Mouse (Mus musculus) hindbrain, postnatal 0 days (tissue): ENCODE data around the gene Ankrd44. TPM values are rescaled to one million over a fixed set of nuclear protein-coding genes. Genes with fewer than 3 reads are reported as not detected.

Source experiments
- ATAC-seq: fragments of 200-750 bp; cut with Nextera tagmentation; 2 replicates; pipeline ENCODE4 v1.8.0; 2017; ENCODE audit warnings: mild to moderate bottlenecking, moderate TSS enrichment, moderate library complexity
- DNase-seq: peaks from one replicate; pipeline ENCODE4 v3.0.0-alpha.2; 2015; ENCODE audit warnings: low spot score
- H3K27ac ChIP-seq: fragments of 300-500 bp; sonication (generic); 2 replicates; pipeline ENCODE4 v1.5.1; 2014; ENCODE audit warnings: mild to moderate bottlenecking
- H3K27me3 ChIP-seq: fragments of 300-500 bp; sonication (generic); 2 replicates; pipeline ENCODE4 v1.6.1; 2014; ENCODE audit warnings: low read length, mixed read lengths; ENCODE audit not compliant: insufficient read depth
- H3K36me3 ChIP-seq: fragments of 300-500 bp; sonication (generic); 2 replicates; pipeline ENCODE4 v1.6.1; 2014; ENCODE audit warnings: low read length, mixed read lengths; ENCODE audit not compliant: insufficient read depth
- H3K4me1 ChIP-seq: fragments of 300-500 bp; sonication (generic); 2 replicates; pipeline ENCODE4 v1.6.1; 2014; ENCODE audit warnings: antibody characterized with exemption, low read length, mixed read lengths; ENCODE audit not compliant: insufficient read depth
- H3K4me2 ChIP-seq: fragments of 300-500 bp; sonication (generic); 2 replicates; pipeline ENCODE4 v1.6.1; 2014; ENCODE audit warnings: low read depth, mild to moderate bottlenecking, low read length, moderate library complexity, mixed read lengths
- H3K4me3 ChIP-seq: fragments of 300-500 bp; sonication (generic); 2 replicates; pipeline ENCODE4 v1.5.1; 2014; ENCODE audit warnings: low read length
- H3K9ac ChIP-seq: fragments of 300-500 bp; sonication (generic); replicated peaks from 2 replicates; pipeline ENCODE4 v1.6.1; 2014; ENCODE audit warnings: mild to moderate bottlenecking, low read length, moderate library complexity, mixed read lengths
- H3K9me3 ChIP-seq: fragments of 300-500 bp; sonication (generic); 2 replicates; pipeline ENCODE4 v1.6.1; 2016; ENCODE audit warnings: low read length, mixed read lengths
- CTCF ChIP-seq: IDR thresholded peaks from 2 replicates; pipeline ENCODE4 v1.5.1; 2016; ENCODE audit warnings: antibody characterized with exemption, control low read depth, low read depth
- WGBS: fragments of 180-500 bp; shearing (Covaris S2); extraction: QIAGEN DNeasy Blood & Tissue Kit; methylation state at CpG from one replicate; pipeline ENCODE4 v1.1.7; 2014; 5-methylcytosine and 5-hydroxymethylcytosine counted together
- polyA plus RNA-seq: library from polyadenylated mRNA; unstranded; fragments of >200 nt; fragmentation: Nextera tagmentation; extraction: Ambion mirVana; gene quantifications from 2 replicates; pipeline ENCODE4 v1.2.1, GENCODE M21; 2015
- total RNA-seq: library from RNA; depleted of rRNA; stranded (reverse); fragments of >200 nt; gene quantifications from 2 replicates; pipeline ENCODE4 v1.2.3, GENCODE M21; 2014

Gene Ankrd44
- total and polyA plus RNA-seq, 2 experiments from 2014 or later: 13.7 to 82.9 TPM

GRCm38 (mm10) chr1:54777104-54777503 is 149.1 kb downstream of the Ankrd44 start:
- Histone ChIP-seq H3K36me3 (no peaks in the 10 kb centered on the region), H3K9ac (no peak overlapping the region), H3K27me3 (no peaks in the 10 kb centered on the region), H3K27ac (no peak overlapping the region), H3K9me3 (no peaks in the 10 kb centered on the region), H3K4me3 (no peak overlapping the region), H3K4me2 (no peak overlapping the region), H3K4me1 (no peaks in the 10 kb centered on the region)
- DNase-seq: no peak
- no peak for TF ChIP-seq CTCF
- WGBS: 77% methylated on average over 6 of the region's 6 CpGs
- ATAC-seq: no peak

- TF ChIP-seq CTCF: no peak
- Histone ChIP-seq H3K4me2 (no peak overlapping the region), H3K9me3 (0 out of 2 replicates have a peak, but pooled peaks cover 2% of the 10 kb centered on the region), H3K36me3 (no peaks in the 10 kb centered on the region), H3K27ac (no peak overlapping the region), H3K27me3 (no peaks in the 10 kb centered on the region), H3K9ac (no peak overlapping the region), H3K4me3 (no peak overlapping the region), H3K4me1 (no peaks in the 10 kb centered on the region)
- no peak for DNase-seq
- no peak for ATAC-seq
- 55% methylated on average over 8 of the region's 8 CpGs for WGBS
Observed at GRCm38 (mm10) chr1:54776116-54776515, 150.1 kb downstream of the Ankrd44 start.

- DNase-seq (no peak), ATAC-seq (no peak)
- no peaks in the 10 kb centered on the region for H3K4me1 ChIP-seq
- H3K27ac ChIP-seq: no peak overlapping the region
- no peaks in the 10 kb centered on the region for H3K27me3 ChIP-seq
- WGBS: 56% methylated on average over 5 of the region's 5 CpGs
- H3K9ac ChIP-seq: no peak overlapping the region
- no peak overlapping the region for H3K4me2 ChIP-seq
- no peak for TF ChIP-seq CTCF
- H3K4me3 ChIP-seq: no peak overlapping the region
- H3K36me3 ChIP-seq: no peaks in the 10 kb centered on the region
- 0 out of 2 replicates have a peak, but pooled peaks cover 3% of the 10 kb centered on the region for H3K9me3 ChIP-seq
Observed at GRCm38 (mm10) chr1:54772843-54773242, 153.3 kb downstream of the Ankrd44 start.

GRCm38 (mm10) chr1:54771471-54771870 is 154.7 kb downstream of the Ankrd44 start:
- Histone ChIP-seq H3K9ac (no peak overlapping the region), H3K36me3 (no peaks in the 10 kb centered on the region), H3K27ac (no peak overlapping the region), H3K4me3 (no peak overlapping the region), H3K27me3 (no peaks in the 10 kb centered on the region), H3K4me1 (no peaks in the 10 kb centered on the region), H3K4me2 (no peak overlapping the region), H3K9me3 (0 out of 2 replicates have a peak, but pooled peaks cover 3% of the 10 kb centered on the region)
- no peak for TF ChIP-seq CTCF
- WGBS: 97% methylated on average over 3 of the region's 3 CpGs
- no peak for DNase-seq
- ATAC-seq: no peak

- DNase-seq: no peak
- Histone ChIP-seq H3K4me1 (no peaks in the 10 kb centered on the region), H3K4me3 (no peak overlapping the region), H3K4me2 (no peak overlapping the region), H3K27ac (no peak overlapping the region), H3K9ac (no peak overlapping the region), H3K9me3 (0 out of 2 replicates have a peak, but pooled peaks cover 3% of the 10 kb centered on the region), H3K27me3 (no peaks in the 10 kb centered on the region), H3K36me3 (peaks cover 2% of the 10 kb centered on the region; the same call in 1 of the 2 replicates)
- TF ChIP-seq CTCF: no peak
- WGBS: 82% methylated on average over 3 of the region's 3 CpGs
- no peak for ATAC-seq
Observed at GRCm38 (mm10) chr1:54767221-54767620, 159.0 kb downstream of the Ankrd44 start.

GRCm38 (mm10) chr1:54765632-54766238 is 160.5 kb downstream of the Ankrd44 start:
- 93% methylated on average over 2 of the region's 2 CpGs for WGBS
- Histone ChIP-seq H3K4me3 (no peak overlapping the region), H3K4me2 (no peak overlapping the region), H3K36me3 (peaks cover 7% of the 10 kb centered on the region; the same call in 1 of the 2 replicates), H3K27me3 (no peaks in the 10 kb centered on the region), H3K9ac (no peak overlapping the region), H3K4me1 (no peaks in the 10 kb centered on the region), H3K27ac (no peak overlapping the region), H3K9me3 (no peaks in the 10 kb centered on the region)
- DNase-seq: no peak
- no peak for TF ChIP-seq CTCF
- no peak for ATAC-seq

- DNase-seq: no peak
- TF ChIP-seq CTCF: no peak
- H3K27me3 ChIP-seq: no peaks in the 10 kb centered on the region
- peaks cover 7% of the 10 kb centered on the region; the same call in 1 of the 2 replicates for H3K36me3 ChIP-seq
- H3K9ac ChIP-seq: no peak overlapping the region
- H3K4me1 ChIP-seq: no peaks in the 10 kb centered on the region
- no peak for ATAC-seq
- H3K9me3 ChIP-seq: no peaks in the 10 kb centered on the region
- 66% methylated on average over 10 of the region's 10 CpGs for WGBS
- no peak overlapping the region for H3K4me2 ChIP-seq
- no peak overlapping the region for H3K27ac ChIP-seq
- H3K4me3 ChIP-seq: no peak overlapping the region
Observed at GRCm38 (mm10) chr1:54762216-54762807, 163.9 kb downstream of the Ankrd44 start.
